ENCODE assay signal across 16 mouse cellular contexts in the genomic region with DNA sequence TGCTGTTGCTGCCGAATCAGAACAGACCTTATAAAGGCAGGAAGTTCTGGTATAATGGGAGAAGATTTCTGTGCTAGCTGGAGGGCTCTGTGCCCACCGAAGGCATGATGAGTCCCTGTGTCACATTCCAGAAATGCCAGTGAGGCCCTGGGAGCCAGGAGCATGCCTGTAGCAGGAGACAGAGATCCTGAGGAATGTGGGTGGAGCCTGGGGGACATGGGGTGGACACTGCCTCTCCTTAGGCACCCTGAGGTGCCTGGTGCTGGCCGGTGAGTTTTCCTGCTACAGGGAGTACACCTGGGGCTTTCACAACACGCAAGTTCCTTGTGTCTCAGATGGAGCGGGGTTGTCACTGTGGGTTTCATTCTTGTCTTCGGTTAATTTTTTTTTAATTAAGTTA. TPM values are rescaled to one million over a fixed set of nuclear protein-coding genes. Genes with fewer than 3 reads are reported as not detected.
DNase-seq lines count a peak whose midpoint lies in the region; ATAC-seq and TF ChIP-seq lines count a peak whose summit lies in the region.
"Had no signal": no experiment of that assay in that cellular context is flagged by ENCODE, and none has a peak within 500 bp of the region (broad histone marks: within the 10 kb centered on the region; RNA-seq: fewer than 3 reads in every experiment).

No protein-coding gene starts in this region.

- no peak for DNase-seq in heart, postnatal 36 days
- DNase-seq in lung, embryonic 14.5 days: peak; percentile 9
- no peak for DNase-seq in lung, postnatal 10 days
- DNase-seq in kidney, postnatal 36 days: peak; percentile 21 to 26
- no peak for DNase-seq in testis, postnatal 10 days (ENCODE audit: low spot score)
- DNase-seq in left cerebral cortex, postnatal 25 days (ENCODE audit: low spot score in 2 of 2): no peak
- DNase-seq: cerebellum, adult 9-11 months; gastrocnemius, postnatal 14 days; layer of hippocampus, adult 9-11 months had no signal

- no peak overlapping the region for H3K27ac ChIP-seq in heart, embryonic 14.5 days (replicated peaks in 1 of 2; ENCODE audit: control insufficient read depth in 1 of 2, insufficient read depth in 1 of 2, low read depth in 2 of 2, low read length in 2 of 2)
- no peak overlapping the region for H3K27ac ChIP-seq in lung, embryonic 14.5 days (ENCODE audit: low read depth)
- H3K27ac ChIP-seq in intestine, embryonic 16.5 days (ENCODE audit: low read length): peak overlapping the region; percentile 46
- H3K27ac ChIP-seq: embryonic facial prominence, embryonic 15.5 days; liver, embryonic 15.5 days had no signal

- 0 out of 2 replicates have a peak, but pooled peaks have one; percentile 26 for ATAC-seq in heart, embryonic 14.5 days (ENCODE audit: insufficient number of reproducible peaks, insufficient read depth, low FRiP score, low read depth)
- peak; percentile 17; the same call in 1 of the 2 replicates for ATAC-seq in lung, embryonic 14.5 days (ENCODE audit: insufficient read depth)
- 0 out of 2 replicates have a peak, but pooled peaks have one; percentile 6 for ATAC-seq in intestine, embryonic 16.5 days

- intact Hi-C loops in heart, postnatal 36 days (cut with DNase I): no loop called here
- intact Hi-C loops in left cerebral cortex, postnatal 25 days (cut with DNase I): loop anchor here (5.0 kb wide), 1 partner anchor 78 kb away; no protein-coding TSS in a partner anchor

- WGBS in heart, embryonic 14.5 days: 45% methylated on average over 6 of the region's 6 CpGs
- 53% methylated on average over 6 of the region's 6 CpGs for WGBS in lung, embryonic 14.5 days
- 57% methylated on average over 6 of the region's 6 CpGs for WGBS in intestine, embryonic 16.5 days

- no peak overlapping the region for H3K9ac ChIP-seq in heart, embryonic 14.5 days (ENCODE audit: low read length)
- no peak overlapping the region for H3K9ac ChIP-seq in lung, embryonic 14.5 days
- H3K9ac ChIP-seq in intestine, embryonic 16.5 days (ENCODE audit: low read depth, low read length): no peak overlapping the region
- H3K9ac ChIP-seq: embryonic facial prominence, embryonic 15.5 days; liver, embryonic 15.5 days had no signal

- no peaks in the 10 kb centered on the region for H3K9me3 ChIP-seq in heart, embryonic 14.5 days (ENCODE audit: control insufficient read depth, low read length)
- no peaks in the 10 kb centered on the region for H3K9me3 ChIP-seq in lung, embryonic 14.5 days (ENCODE audit: low read depth, low read length)
- no peaks in the 10 kb centered on the region for H3K9me3 ChIP-seq in intestine, embryonic 16.5 days (ENCODE audit: control insufficient read depth, low read length)
- H3K9me3 ChIP-seq: embryonic facial prominence, embryonic 15.5 days; liver, embryonic 15.5 days had no signal

- H3K4me1 ChIP-seq in heart, embryonic 14.5 days (ENCODE audit: control insufficient read depth in 2 of 2, insufficient read depth in 2 of 2, low read length in 2 of 2): peaks cover 10 to 15% of the 10 kb centered on the region in 2 experiments
- H3K4me1 ChIP-seq in lung, embryonic 14.5 days (ENCODE audit: insufficient read depth): no peaks in the 10 kb centered on the region
- peaks cover 27% of the 10 kb centered on the region for H3K4me1 ChIP-seq in intestine, embryonic 16.5 days (ENCODE audit: control insufficient read depth, insufficient read depth, low read length)

- H3K27me3 ChIP-seq in heart, embryonic 14.5 days (ENCODE audit: control insufficient read depth, insufficient read depth, low read length): no peaks in the 10 kb centered on the region
- H3K27me3 ChIP-seq in lung, embryonic 14.5 days (ENCODE audit: insufficient read depth, low read length): no peaks in the 10 kb centered on the region
- H3K27me3 ChIP-seq in intestine, embryonic 16.5 days (replicated peaks; ENCODE audit: control insufficient read depth, insufficient read depth, low read length): no peaks in the 10 kb centered on the region
- H3K27me3 ChIP-seq: embryonic facial prominence, embryonic 15.5 days; liver, embryonic 15.5 days had no signal

- H3K36me3 ChIP-seq in heart, embryonic 14.5 days (ENCODE audit: control insufficient read depth, insufficient read depth, low read length): no peaks in the 10 kb centered on the region
- no peaks in the 10 kb centered on the region for H3K36me3 ChIP-seq in lung, embryonic 14.5 days (ENCODE audit: insufficient read depth)
- no peaks in the 10 kb centered on the region for H3K36me3 ChIP-seq in intestine, embryonic 16.5 days (ENCODE audit: control insufficient read depth, insufficient read depth, low read length)
- H3K36me3 ChIP-seq: embryonic facial prominence, embryonic 15.5 days; liver, embryonic 15.5 days had no signal

- no peak overlapping the region for H3K4me3 ChIP-seq in heart, embryonic 14.5 days (ENCODE audit: control insufficient read depth in 1 of 2, insufficient read depth in 1 of 2, low read depth in 1 of 2, low read length in 2 of 2)
- no peak overlapping the region for H3K4me3 ChIP-seq in lung, embryonic 14.5 days (ENCODE audit: low read depth, low read length)
- H3K4me3 ChIP-seq in intestine, embryonic 16.5 days (ENCODE audit: low read length): no peak overlapping the region
- H3K4me3 ChIP-seq: embryonic facial prominence, embryonic 15.5 days; liver, embryonic 15.5 days had no signal

- no peak for TF ChIP-seq CTCF in lung, embryonic 14.5 days (IDR thresholded peaks at IDR 0.05; ENCODE audit: low read depth)

- no peak overlapping the region for H3K4me2 ChIP-seq in heart, embryonic 14.5 days (ENCODE audit: low read length)
- no peak overlapping the region for H3K4me2 ChIP-seq in lung, embryonic 14.5 days
- no peak overlapping the region for H3K4me2 ChIP-seq in intestine, embryonic 16.5 days (ENCODE audit: low read depth, low read length)
- H3K4me2 ChIP-seq: embryonic facial prominence, embryonic 15.5 days; liver, embryonic 15.5 days had no signal

RNA-seq across cellular contexts. Expression of gene Shank2, which starts 53.5 kb away (rescaled TPM):
- 0.16 and 0.49 TPM in 2 replicates for polyA plus RNA-seq in heart, embryonic 14.5 days (2014; fragmentation: Nextera tagmentation; extraction: Ambion mirVana)
- total RNA-seq in heart, postnatal 36 days (2021): under 1 TPM; 0.22 to 0.49 TPM
- polyA plus RNA-seq in lung, embryonic 14.5 days (2014; fragmentation: Nextera tagmentation; extraction: Ambion mirVana): 2.1 and 2.2 TPM in 2 replicates
- polyA plus RNA-seq in intestine, embryonic 16.5 days (2015; fragmentation: Nextera tagmentation; extraction: Ambion mirVana): 1.0 and 1.2 TPM in 2 replicates
- total RNA-seq in left cerebral cortex, postnatal 25 days (2021): 100 to 1,000 TPM; 148 to 167 TPM
- total RNA-seq: hematopoietic stem cell, adult 5-6 weeks; megakaryocyte progenitor cell, adult 5-6 weeks; neutrophil, adult 5-6 weeks had no signal

Comparison
In these comparisons a context has a peak if more than half of its experiments do, and no peak if none do; other contexts are left out.
1. DNase-seq: peak in lung, embryonic 14.5 days (single experiment) and kidney, postnatal 36 days (2 of 2); none in heart, postnatal 36 days (0 of 2), lung, postnatal 10 days (single experiment), testis, postnatal 10 days (single experiment) and left cerebral cortex, postnatal 25 days (0 of 2).
2. Peak in every context shown above with its lines, with median percentiles within 50 percentile points of each other: ATAC-seq.